Mouse (Mus musculus): ENCODE measurements around the gene Ttll5. TPM values are rescaled to one million over a fixed set of nuclear protein-coding genes. Genes with fewer than 3 reads are reported as not detected.

Ttll5 gene
- polyA plus RNA-seq, 2 experiments: 5.6 to 6.4 TPM

DNA sequence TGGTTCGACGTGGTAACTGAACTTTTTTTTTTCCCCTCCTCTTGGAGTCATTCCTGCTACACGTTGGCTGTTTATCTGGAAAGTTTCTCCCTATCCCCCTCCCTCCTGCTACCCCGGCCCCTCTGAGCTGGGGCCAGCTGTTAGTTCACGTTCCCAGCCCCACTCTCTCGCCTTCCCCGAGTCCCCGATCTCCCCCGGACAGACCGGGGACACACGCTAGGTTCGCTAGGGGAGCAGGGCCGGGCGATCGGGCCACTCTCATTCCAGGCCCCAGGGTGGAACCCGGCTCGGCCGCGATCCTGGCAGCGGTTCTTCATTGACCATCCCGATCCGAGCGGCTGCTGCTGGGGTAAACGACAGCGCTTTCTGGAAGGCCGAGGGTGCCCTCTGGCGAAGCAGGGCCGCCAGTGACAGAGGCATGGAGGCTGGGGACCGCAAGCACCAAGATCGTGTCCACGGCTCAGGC lies 254.8 kb downstream of the Ttll5 start:
- no peaks in the 10 kb centered on the region for H3K9me3 ChIP-seq (ENCODE audit: control insufficient read depth, low read length)
- TF ChIP-seq EP300 (IDR thresholded peaks at IDR 0.05; ENCODE audit: low read depth) (no peak), CTCF (IDR thresholded peaks at IDR 0.05; ENCODE audit: low read depth) (peak; percentile 90)
- no peaks in the 10 kb centered on the region for H3K36me3 ChIP-seq (replicated peaks; ENCODE audit: control insufficient read depth, insufficient read depth, low read depth)
- H3K27ac ChIP-seq: no peak overlapping the region
- H3K4me1 ChIP-seq (replicated peaks; ENCODE audit: control insufficient read depth in 2 of 2, insufficient read depth in 2 of 2, low read length in 1 of 2): no peaks in the 10 kb centered on the region; a peak in 1 of 4 replicates
- ATAC-seq (ENCODE audit: insufficient read depth): peak; percentile 66
- H3K4me2 ChIP-seq (ENCODE audit: low read depth): peak overlapping the region; percentile 80
- peak; percentile 31 to 37 (median 37) for DNase-seq (ENCODE audit: low read depth in 3 of 3, low spot score in 3 of 3)
- WGBS (ENCODE audit: insufficient replicate concordance): under 1% methylated on average over 31 of the region's 31 CpGs
- peak overlapping the region; percentile 48 to 57 for H3K4me3 ChIP-seq (ENCODE audit: insufficient read depth in 1 of 2, low read depth in 2 of 2, low read length in 2 of 2)
- peaks cover 32% of the 10 kb centered on the region for H3K27me3 ChIP-seq (ENCODE audit: control insufficient read depth, insufficient read depth, low read length)
- H3K9ac ChIP-seq (replicated peaks): peak overlapping the region; percentile 53

DNA sequence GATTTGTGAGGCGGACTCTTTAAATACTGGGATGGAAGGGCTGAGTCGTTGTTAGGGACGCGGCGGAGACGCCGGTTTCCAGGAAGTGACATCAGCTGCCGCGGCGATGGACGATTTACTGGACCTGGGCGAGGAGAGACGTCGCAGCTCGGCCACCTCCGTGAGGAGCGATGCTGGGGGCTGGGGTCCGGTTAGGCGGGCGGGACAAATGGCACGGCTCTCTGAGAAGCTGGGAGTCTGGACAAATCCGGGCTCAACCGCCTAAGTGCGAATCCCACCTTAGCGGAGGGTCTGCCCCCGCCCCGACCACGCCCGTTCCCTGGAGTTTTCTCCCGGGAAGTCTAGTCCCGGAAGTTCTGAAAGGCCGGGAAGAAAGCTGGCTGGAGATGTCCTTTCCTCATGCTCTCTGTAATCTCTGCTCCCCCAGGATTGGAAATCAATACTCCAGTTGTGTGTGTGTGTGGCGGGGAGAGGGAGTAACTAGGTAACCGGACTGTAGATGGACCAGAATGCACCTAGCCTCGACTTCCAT lies 258.1 kb downstream of the Ttll5 start, which contains the start of gene Ift43:
TSS of gene Ift43 (plus strand) at position 61 of the 532 bp plus-strand sequence.
- H3K9ac ChIP-seq (replicated peaks): no peak within 1 kb of the TSS
- peak within 1 kb of the TSS; percentile 52 to 69 for H3K4me3 ChIP-seq (ENCODE audit: insufficient read depth in 1 of 2, low read depth in 2 of 2, low read length in 2 of 2)
- H3K27me3 ChIP-seq (ENCODE audit: control insufficient read depth, insufficient read depth, low read length): peaks cover 27% of the 10 kb centered on the region
- no peaks in the 10 kb centered on the region for H3K36me3 ChIP-seq (replicated peaks; ENCODE audit: control insufficient read depth, insufficient read depth, low read depth)
- H3K9me3 ChIP-seq (ENCODE audit: control insufficient read depth, low read length): no peaks in the 10 kb centered on the region
- no peak within 1 kb of the TSS for H3K27ac ChIP-seq
- no peak for TF ChIP-seq CTCF (IDR thresholded peaks at IDR 0.05; ENCODE audit: low read depth)
- TF ChIP-seq EP300 (IDR thresholded peaks at IDR 0.05; ENCODE audit: low read depth): no peak
- peak within 1 kb of the TSS; percentile 39 for H3K4me2 ChIP-seq (ENCODE audit: low read depth)
- WGBS (ENCODE audit: insufficient replicate concordance): 2% methylated on average over 35 of the region's 35 CpGs
- no peaks in the 10 kb centered on the region; a peak in 1 of 4 replicates for H3K4me1 ChIP-seq (replicated peaks; ENCODE audit: control insufficient read depth in 2 of 2, insufficient read depth in 2 of 2, low read length in 1 of 2)
- ATAC-seq (ENCODE audit: insufficient read depth) (no peak), DNase-seq (ENCODE audit: low read depth in 3 of 3, low spot score in 3 of 3) (peak in 1 of 3 experiments; percentile 17)

- Histone ChIP-seq H3K27ac (no peak overlapping the region), H3K9ac (replicated peaks) (no peak overlapping the region), H3K4me1 (replicated peaks; ENCODE audit: control insufficient read depth in 2 of 2, insufficient read depth in 2 of 2, low read length in 1 of 2) (no peaks in the 10 kb centered on the region; a peak in 1 of 4 replicates), H3K36me3 (replicated peaks; ENCODE audit: control insufficient read depth, insufficient read depth, low read depth) (no peaks in the 10 kb centered on the region), H3K27me3 (ENCODE audit: control insufficient read depth, insufficient read depth, low read length) (peaks cover 13% of the 10 kb centered on the region), H3K4me3 (ENCODE audit: insufficient read depth in 1 of 2, low read depth in 2 of 2, low read length in 2 of 2) (no peak overlapping the region), H3K4me2 (ENCODE audit: low read depth) (no peak overlapping the region), H3K9me3 (ENCODE audit: control insufficient read depth, low read length) (no peaks in the 10 kb centered on the region)
- DNase-seq (ENCODE audit: low read depth in 3 of 3, low spot score in 3 of 3): no peak
- 74% methylated on average over 7 of the region's 7 CpGs for WGBS (ENCODE audit: insufficient replicate concordance)
- ATAC-seq (ENCODE audit: insufficient read depth): no peak
- TF ChIP-seq EP300 (IDR thresholded peaks at IDR 0.05; ENCODE audit: low read depth) (no peak), CTCF (IDR thresholded peaks at IDR 0.05; ENCODE audit: low read depth) (no peak)
These were observed 261.4 kb downstream of the Ttll5 start for GRCm38 (mm10) chr12:86085873-86086272.

GRCm38 (mm10) chr12:86086550-86086949 lies 262.1 kb downstream of the Ttll5 start:
- WGBS (ENCODE audit: insufficient replicate concordance): 51% methylated on average over 8 of the region's 8 CpGs
- Histone ChIP-seq H3K27me3 (ENCODE audit: control insufficient read depth, insufficient read depth, low read length) (peaks cover 6% of the 10 kb centered on the region), H3K4me1 (replicated peaks; ENCODE audit: control insufficient read depth in 2 of 2, insufficient read depth in 2 of 2, low read length in 1 of 2) (no peaks in the 10 kb centered on the region; a peak in 1 of 4 replicates), H3K9me3 (ENCODE audit: control insufficient read depth, low read length) (no peaks in the 10 kb centered on the region), H3K27ac (no peak overlapping the region), H3K4me2 (ENCODE audit: low read depth) (no peak overlapping the region), H3K36me3 (replicated peaks; ENCODE audit: control insufficient read depth, insufficient read depth, low read depth) (no peaks in the 10 kb centered on the region), H3K9ac (replicated peaks) (no peak overlapping the region), H3K4me3 (ENCODE audit: insufficient read depth in 1 of 2, low read depth in 2 of 2, low read length in 2 of 2) (no peak overlapping the region)
- ATAC-seq (ENCODE audit: insufficient read depth) (no peak), DNase-seq (ENCODE audit: low read depth in 3 of 3, low spot score in 3 of 3) (no peak)
- TF ChIP-seq EP300 (IDR thresholded peaks at IDR 0.05; ENCODE audit: low read depth): no peak
- TF ChIP-seq CTCF (IDR thresholded peaks at IDR 0.05; ENCODE audit: low read depth): no peak

- Histone ChIP-seq H3K4me3 (ENCODE audit: insufficient read depth in 1 of 2, low read depth in 2 of 2, low read length in 2 of 2) (no peak overlapping the region), H3K4me1 (replicated peaks; ENCODE audit: control insufficient read depth in 2 of 2, insufficient read depth in 2 of 2, low read length in 1 of 2) (no peaks in the 10 kb centered on the region), H3K27me3 (ENCODE audit: control insufficient read depth, insufficient read depth, low read length) (peaks cover 1% of the 10 kb centered on the region; the same call in 1 of the 2 replicates), H3K36me3 (replicated peaks; ENCODE audit: control insufficient read depth, insufficient read depth, low read depth) (no peaks in the 10 kb centered on the region), H3K4me2 (ENCODE audit: low read depth) (no peak overlapping the region), H3K27ac (no peak overlapping the region), H3K9ac (replicated peaks) (no peak overlapping the region), H3K9me3 (ENCODE audit: control insufficient read depth, low read length) (no peaks in the 10 kb centered on the region)
- no peak for TF ChIP-seq EP300 (IDR thresholded peaks at IDR 0.05; ENCODE audit: low read depth)
- TF ChIP-seq CTCF (IDR thresholded peaks at IDR 0.05; ENCODE audit: low read depth): no peak
- 30% methylated on average over 7 of the region's 7 CpGs for WGBS (ENCODE audit: insufficient replicate concordance)
- ATAC-seq (ENCODE audit: insufficient read depth) (no peak), DNase-seq (ENCODE audit: low read depth in 3 of 3, low spot score in 3 of 3) (no peak)
These were observed 263.6 kb downstream of the Ttll5 start for GRCm38 (mm10) chr12:86088042-86088441.

Measured in liver, embryonic 14.5 days (tissue).